31 mouse cellular contexts compared by ENCODE assay signal in the genomic region with DNA sequence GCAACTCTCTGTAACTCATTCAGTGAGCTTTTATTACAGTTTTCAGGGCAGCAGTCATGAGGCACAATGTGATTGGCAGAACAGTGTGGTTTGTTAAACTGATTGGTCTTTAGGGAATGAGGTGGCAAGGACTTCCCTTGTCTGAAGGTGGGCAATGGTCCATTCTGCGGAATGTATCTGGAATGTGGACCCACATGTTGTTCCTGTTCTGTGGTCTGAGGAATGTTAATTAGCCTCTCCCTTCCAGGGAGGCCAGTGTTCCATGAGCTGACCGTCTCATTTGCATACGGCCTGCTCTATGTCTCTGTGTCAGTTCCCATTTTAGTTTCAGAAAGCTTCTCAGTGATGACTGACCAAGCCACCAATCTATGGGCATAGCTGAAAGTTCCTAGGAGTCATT.
DNase-seq lines count a peak whose midpoint lies in the region; ATAC-seq and TF ChIP-seq lines count a peak whose summit lies in the region.
"Had no signal": no experiment of that assay in that cellular context is flagged by ENCODE, and none has a peak within 500 bp of the region (broad histone marks: within the 10 kb centered on the region; RNA-seq: fewer than 3 reads in every experiment).

No protein-coding gene starts in this region.

- H3K9me3 ChIP-seq in kidney, embryonic 15.5 days (replicated peaks), result no peaks in the 10 kb centered on the region
- H3K9me3 ChIP-seq in limb, embryonic 10.5 days (replicated peaks), result no peaks in the 10 kb centered on the region
- H3K9me3 ChIP-seq: embryonic facial prominence, embryonic 12.5 days; embryonic facial prominence, embryonic 15.5 days; forebrain, embryonic 12.5 days; forebrain, embryonic 15.5 days; G1E; heart, embryonic 15.5 days; hindbrain, embryonic 10.5 days; hindbrain, embryonic 13.5 days had no signal

- H3K4me2 ChIP-seq in kidney, embryonic 15.5 days, result no peak overlapping the region
- H3K4me2 ChIP-seq: embryonic facial prominence, embryonic 12.5 days; embryonic facial prominence, embryonic 15.5 days; forebrain, embryonic 12.5 days; forebrain, embryonic 15.5 days; heart, embryonic 12.5 days; heart, embryonic 15.5 days; hindbrain, embryonic 13.5 days had no signal

- DNase-seq in embryo, embryonic 10 days (ENCODE audit: low spot score), result peak; percentile 5
- no peak for DNase-seq in embryo, embryonic 11 days
- DNase-seq in kidney, postnatal 25 days, result no peak
- peak; percentile 35 for DNase-seq in 3T3-L1 (ENCODE audit: low read depth, low spot score)
- DNase-seq in limb, embryonic 10.5 days (ENCODE audit: low spot score), result no peak
- DNase-seq: adrenal gland, adult 8-10 months; adrenal gland, postnatal 25 days; B cell, adult 2 months; cerebellum, adult 11-12 months; cerebellum, adult 8-10 months; cerebellum, postnatal 10 days; cerebellum, postnatal 36 days; gastrocnemius, postnatal 25 days; heart, adult 18-20 months; heart, postnatal 10 days; heart, postnatal 36 days had no signal

- ATAC-seq in kidney, embryonic 15.5 days (replicated peaks; ENCODE audit: low FRiP score), result peak; percentile 71
- ATAC-seq: activated CD4-positive, CD25-positive, alpha-beta regulatory T cell, adult 4 months; forebrain, embryonic 15.5 days; hindbrain, postnatal 0 days had no signal

- TF ChIP-seq POLR2A in embryonic fibroblast, embryonic 13.5 days (IDR thresholded peaks at IDR 0.05; ENCODE audit: low read depth, low read length), result no peak

- no peak overlapping the region for H3K27ac ChIP-seq in kidney, embryonic 15.5 days
- H3K27ac ChIP-seq in embryonic fibroblast, embryonic 13.5 days (ENCODE audit: insufficient read depth, low read length), result peak overlapping the region; percentile 70
- H3K27ac ChIP-seq in limb, embryonic 10.5 days, result no peak overlapping the region
- H3K27ac ChIP-seq: embryonic facial prominence, embryonic 12.5 days; embryonic facial prominence, embryonic 15.5 days; forebrain, embryonic 12.5 days; forebrain, embryonic 15.5 days; heart, embryonic 15.5 days; hindbrain, embryonic 10.5 days; hindbrain, embryonic 13.5 days; hindbrain, postnatal 0 days had no signal

- H3K9ac ChIP-seq in kidney, embryonic 15.5 days, result no peak overlapping the region
- H3K9ac ChIP-seq: embryonic facial prominence, embryonic 12.5 days; embryonic facial prominence, embryonic 15.5 days; forebrain, embryonic 12.5 days; forebrain, embryonic 15.5 days; heart, embryonic 12.5 days; heart, embryonic 15.5 days; hindbrain, embryonic 13.5 days had no signal

- no peaks in the 10 kb centered on the region for H3K27me3 ChIP-seq in kidney, embryonic 15.5 days
- H3K27me3 ChIP-seq in limb, embryonic 10.5 days (ENCODE audit: low read depth, poor library complexity, severe bottlenecking), result no peaks in the 10 kb centered on the region
- H3K27me3 ChIP-seq: CH12.LX; embryonic facial prominence, embryonic 12.5 days; embryonic facial prominence, embryonic 15.5 days; forebrain, embryonic 12.5 days; forebrain, embryonic 15.5 days; heart, embryonic 12.5 days; heart, embryonic 15.5 days; hindbrain, embryonic 13.5 days had no signal

- 86% methylated on average over 3 of the region's 3 CpGs for WGBS in kidney, embryonic 15.5 days
- WGBS in limb, embryonic 10.5 days, result 85% methylated on average over 3 of the region's 3 CpGs

- TF ChIP-seq CTCF in embryonic fibroblast, embryonic 13.5 days (IDR thresholded peaks at IDR 0.05; ENCODE audit: borderline replicate concordance, insufficient read depth, low read length), result no peak

- no peaks in the 10 kb centered on the region for H3K4me1 ChIP-seq in kidney, embryonic 15.5 days
- H3K4me1 ChIP-seq in embryonic fibroblast, embryonic 13.5 days (ENCODE audit: control insufficient read depth, insufficient read depth, low read length), result no peaks in the 10 kb centered on the region
- H3K4me1 ChIP-seq in limb, embryonic 10.5 days, result no peaks in the 10 kb centered on the region
- H3K4me1 ChIP-seq: embryonic facial prominence, embryonic 12.5 days; embryonic facial prominence, embryonic 15.5 days; forebrain, embryonic 12.5 days; forebrain, embryonic 15.5 days; heart, embryonic 12.5 days; heart, embryonic 15.5 days; hindbrain, embryonic 10.5 days; hindbrain, embryonic 13.5 days had no signal

- H3K36me3 ChIP-seq in kidney, embryonic 15.5 days, result no peaks in the 10 kb centered on the region
- no peaks in the 10 kb centered on the region for H3K36me3 ChIP-seq in limb, embryonic 10.5 days
- H3K36me3 ChIP-seq: embryonic facial prominence, embryonic 12.5 days; embryonic facial prominence, embryonic 15.5 days; forebrain, embryonic 12.5 days; forebrain, embryonic 15.5 days; G1E; heart, embryonic 12.5 days; heart, embryonic 15.5 days; hindbrain, embryonic 10.5 days; hindbrain, embryonic 13.5 days had no signal

- H3K4me3 ChIP-seq in kidney, embryonic 15.5 days (replicated peaks), result no peak overlapping the region
- H3K4me3 ChIP-seq in embryonic fibroblast, embryonic 13.5 days (ENCODE audit: insufficient read depth, low read length), result no peak overlapping the region
- H3K4me3 ChIP-seq in limb, embryonic 10.5 days, result no peak overlapping the region
- H3K4me3 ChIP-seq: embryonic facial prominence, embryonic 12.5 days; embryonic facial prominence, embryonic 15.5 days; erythroblast, embryonic 14.5 days; forebrain, embryonic 12.5 days; forebrain, embryonic 15.5 days; heart, embryonic 12.5 days; heart, embryonic 15.5 days; hindbrain, embryonic 10.5 days; hindbrain, embryonic 13.5 days had no signal

Comparison
In these comparisons a context has a peak if more than half of its experiments do, and no peak if none do; other contexts are left out.
1. DNase-seq: peak in embryo, embryonic 10 days (single experiment) and 3T3-L1 (single experiment); none in embryo, embryonic 11 days (single experiment), kidney, postnatal 25 days (0 of 2) and limb, embryonic 10.5 days (single experiment).